Mouse (Mus musculus) left cerebral cortex, postnatal 36 days (tissue): ENCODE data around the gene Fkbp8. TPM values are rescaled to one million over a fixed set of nuclear protein-coding genes. Genes with fewer than 3 reads are reported as not detected.

Experiments
- DNase-seq, 2 experiments: peaks; one replicate each; pipeline ENCODE4 v3.0.0; 2021 to 2022; ENCODE audit warnings: low spot score in 2 of 2, mixed read lengths in 1 of 2
- intact Hi-C: fragments of 180-260 bp; cut with DNase I; formaldehyde crosslinking; loops from one replicate; pipeline ENCODE4 v1.15.1; 2025
- total RNA-seq, 2 experiments: library from RNA; stranded (reverse); gene quantifications; 2 replicates each; pipeline ENCODE4 v1.2.3; 2021

Gene Fkbp8
- total RNA-seq, 2 experiments from 2014 or later: 403 to 432 TPM

DNA sequence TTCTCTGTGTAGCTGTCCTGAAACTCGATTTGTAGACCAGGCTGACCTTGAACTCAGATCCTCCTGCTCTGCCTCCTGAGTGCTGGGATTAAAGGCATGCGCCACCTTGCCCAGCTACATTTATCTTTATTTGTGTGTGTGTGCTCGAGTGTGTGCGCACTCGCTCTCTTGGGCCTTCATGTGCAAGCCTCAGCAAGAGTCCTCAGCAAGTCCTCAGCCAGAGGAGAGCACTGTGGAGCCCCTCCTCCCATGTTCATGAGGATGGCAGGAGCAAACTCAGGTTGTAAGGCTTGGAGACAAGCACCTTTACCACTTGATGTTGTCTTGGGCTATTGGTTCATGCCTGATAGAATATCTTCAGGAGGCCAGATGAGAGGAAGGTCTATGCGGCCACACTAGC is 20.2 kb downstream of the Fkbp8 start:
- no peak for DNase-seq
- intact Hi-C loops: loop anchor here (5.0 kb wide), 1 partner anchor 35 kb away; no protein-coding TSS in a partner anchor

DNA sequence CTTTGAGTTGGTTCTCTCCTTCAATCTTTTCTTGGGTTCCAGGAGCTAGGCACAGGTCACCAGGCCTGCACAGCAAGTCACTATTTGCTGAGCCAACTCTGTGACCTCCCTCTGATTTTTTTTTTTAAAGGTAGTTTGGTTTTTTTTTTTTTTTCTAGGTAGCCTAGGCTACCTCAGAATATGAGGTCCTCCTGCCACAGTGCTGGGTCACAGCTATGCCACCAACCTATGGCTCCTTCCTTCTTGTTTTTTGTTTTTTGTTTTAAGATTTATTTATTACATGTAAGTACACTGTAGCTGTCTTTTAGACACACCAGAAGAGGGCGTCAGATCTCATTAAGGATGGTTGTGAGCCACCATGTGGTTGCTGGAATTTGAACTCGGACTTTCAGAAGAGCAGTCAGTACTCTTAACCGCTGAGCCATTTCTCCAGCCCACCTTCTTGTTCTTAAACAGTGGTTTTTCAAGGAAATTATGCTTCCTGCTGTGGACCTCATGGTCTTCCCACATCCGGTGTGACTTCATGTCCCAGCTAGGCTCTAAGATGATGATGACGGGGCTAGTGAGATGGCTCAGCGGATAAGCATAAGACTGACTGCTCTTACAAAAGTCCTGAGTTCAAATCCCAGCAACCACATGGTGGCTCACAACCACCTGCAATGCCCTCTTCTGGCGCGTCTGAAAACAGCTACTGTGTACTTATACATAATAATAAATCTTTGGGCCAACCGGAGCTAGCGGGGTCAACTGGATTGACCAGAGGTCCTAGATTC is 22.1 kb downstream of the Fkbp8 start:
- intact Hi-C loops: loop anchor here (5.0 kb wide), 1 partner anchor 33 kb away; no protein-coding TSS in a partner anchor
- no peak for DNase-seq

DNA sequence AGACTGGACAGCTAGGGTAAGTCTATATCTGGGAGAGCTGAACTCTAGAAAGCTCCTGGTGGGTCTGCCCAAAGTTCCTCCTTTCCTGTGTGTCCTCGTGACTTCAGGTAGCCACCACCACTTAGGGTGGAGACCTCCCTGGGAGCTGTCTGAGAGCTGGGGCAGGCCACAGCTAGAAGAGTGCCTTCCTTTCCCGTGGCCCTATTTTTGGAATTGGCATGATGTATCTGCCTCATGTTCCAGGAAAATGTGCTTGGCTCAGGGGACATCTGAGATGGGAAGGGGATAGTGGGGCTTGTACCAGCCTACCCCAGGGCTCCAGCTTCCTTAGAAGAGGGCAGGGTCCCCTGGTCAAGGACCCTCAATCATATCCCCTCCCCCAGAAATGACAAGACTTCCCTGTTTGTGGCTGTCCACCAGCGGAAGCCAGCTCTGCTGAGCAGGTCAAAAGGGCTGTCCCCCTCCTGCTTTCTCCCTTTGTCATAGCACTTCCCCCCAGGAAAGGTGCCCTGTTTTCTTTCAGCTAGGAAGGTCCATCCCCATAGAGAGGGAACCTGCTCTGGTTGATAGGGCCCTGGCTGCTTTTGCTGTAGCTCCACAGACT is 24.1 kb downstream of the Fkbp8 start:
- intact Hi-C loops: no loop called here
- no peak for DNase-seq

DNA sequence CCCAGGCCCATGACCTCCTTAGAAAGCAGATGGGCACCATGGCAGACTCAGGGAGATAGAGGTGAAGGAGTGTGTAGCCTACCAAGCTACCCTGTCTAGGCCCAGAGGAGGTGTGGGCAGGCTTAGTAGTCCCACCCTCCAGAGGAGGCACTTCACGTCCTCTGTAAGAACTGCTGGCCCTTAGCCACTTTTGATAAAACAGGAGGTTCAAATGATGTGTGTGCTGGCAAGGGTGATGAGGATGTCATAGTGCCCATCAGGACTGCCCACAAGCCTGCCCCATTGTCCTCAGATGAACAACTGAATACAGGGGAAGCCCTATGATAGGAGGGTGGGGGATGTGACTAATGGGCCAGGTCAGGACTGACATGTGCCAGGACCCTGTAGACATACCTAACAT is 25.3 kb downstream of the Fkbp8 start:
- intact Hi-C loops: no loop called here
- DNase-seq: no peak

DNA sequence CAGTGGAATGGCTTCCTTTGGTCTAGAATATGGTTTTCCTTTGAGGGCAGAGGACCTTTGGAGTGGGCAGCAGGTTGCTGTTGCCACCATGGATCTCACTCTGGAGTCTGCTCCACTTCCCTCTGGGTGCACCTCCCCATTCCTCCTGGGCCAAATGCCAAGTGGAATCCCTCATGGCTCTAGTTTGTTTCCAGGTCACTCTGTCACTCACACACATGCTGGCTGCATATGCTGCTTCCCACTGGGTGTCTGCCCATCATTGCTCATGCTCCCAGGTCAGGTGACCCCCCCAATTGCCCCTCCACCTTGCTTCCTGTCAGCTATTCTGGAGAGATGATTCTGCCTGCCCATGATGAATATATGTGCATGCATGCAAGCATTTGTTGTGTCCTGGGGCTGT is 26.2 kb downstream of the Fkbp8 start:
- intact Hi-C loops: no loop called here
- DNase-seq: peak in 1 of 2 experiments; percentile 26

DNA sequence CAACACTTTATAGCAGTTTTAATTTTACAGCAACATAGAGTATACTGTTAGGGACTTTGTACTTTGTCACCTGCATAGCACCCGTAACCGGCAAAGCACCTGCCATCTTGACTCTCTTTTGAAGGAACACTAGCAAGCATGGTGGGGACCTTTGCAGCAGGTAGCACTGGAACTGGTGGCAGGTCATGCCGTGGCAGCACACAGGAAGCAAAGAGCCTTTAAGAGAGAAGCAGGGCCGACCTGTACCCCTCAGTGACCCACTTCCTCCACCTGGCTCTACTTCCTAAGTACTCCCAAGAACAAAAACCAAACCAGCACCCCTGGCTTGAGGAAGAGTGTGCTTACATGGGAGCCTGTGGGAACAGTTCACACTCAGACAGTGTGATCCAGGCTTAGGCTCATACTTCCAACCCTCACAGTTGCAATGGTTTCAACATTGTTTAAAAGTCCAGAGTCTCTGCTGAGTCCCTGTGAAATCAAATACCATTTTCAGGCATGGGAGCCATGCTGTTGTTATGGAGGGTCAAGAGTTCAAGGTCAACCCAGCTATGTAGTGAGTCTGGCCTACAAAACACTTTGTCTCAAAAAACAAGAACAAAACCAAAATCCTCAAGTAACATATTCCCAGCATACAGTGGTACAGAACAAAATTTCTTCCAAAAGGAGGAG is 27.7 kb downstream of the Fkbp8 start:
- no peak for DNase-seq
- intact Hi-C loops: no loop called here

DNA sequence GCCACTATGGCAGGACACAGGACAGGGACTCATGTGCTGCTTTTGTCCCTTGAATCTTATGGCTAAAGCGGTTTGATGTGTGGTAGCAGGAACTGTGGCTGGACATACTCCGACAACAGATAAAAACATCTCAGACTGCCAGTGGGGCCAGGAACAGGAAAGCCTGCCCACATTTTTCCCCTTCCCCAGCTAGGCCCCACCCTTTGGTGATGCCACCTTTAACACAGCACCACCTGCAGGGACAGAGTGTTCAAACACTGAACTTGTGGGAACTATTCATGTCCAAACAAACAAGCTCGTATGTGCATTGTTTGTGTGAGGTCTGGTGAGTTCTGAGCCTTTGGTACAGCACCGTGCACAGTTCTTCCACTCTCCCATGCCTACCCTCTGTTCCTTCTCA is 30.8 kb downstream of the Fkbp8 start:
- intact Hi-C loops: no loop called here
- no peak for DNase-seq

DNA sequence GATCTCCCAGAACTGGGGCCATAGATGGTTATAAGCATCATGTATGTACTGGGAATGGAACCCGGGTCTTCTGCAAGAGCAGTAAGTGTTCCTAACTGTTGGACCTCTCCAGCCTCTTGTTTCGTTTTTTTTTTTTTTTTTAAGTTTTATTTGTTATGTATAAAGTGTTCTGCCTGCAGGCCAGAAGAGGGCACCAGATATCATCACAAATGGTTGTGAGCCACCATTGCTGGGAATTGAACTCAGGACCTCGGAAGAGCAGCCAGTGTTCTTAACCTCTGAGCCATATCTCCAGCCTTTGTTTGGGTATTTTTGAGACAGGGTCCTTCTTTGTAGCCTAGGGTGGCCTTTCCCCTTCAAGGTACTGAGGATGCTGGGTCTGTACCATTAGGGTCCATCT is 31.5 kb downstream of the Fkbp8 start:
- DNase-seq: no peak
- intact Hi-C loops: no loop called here

DNA sequence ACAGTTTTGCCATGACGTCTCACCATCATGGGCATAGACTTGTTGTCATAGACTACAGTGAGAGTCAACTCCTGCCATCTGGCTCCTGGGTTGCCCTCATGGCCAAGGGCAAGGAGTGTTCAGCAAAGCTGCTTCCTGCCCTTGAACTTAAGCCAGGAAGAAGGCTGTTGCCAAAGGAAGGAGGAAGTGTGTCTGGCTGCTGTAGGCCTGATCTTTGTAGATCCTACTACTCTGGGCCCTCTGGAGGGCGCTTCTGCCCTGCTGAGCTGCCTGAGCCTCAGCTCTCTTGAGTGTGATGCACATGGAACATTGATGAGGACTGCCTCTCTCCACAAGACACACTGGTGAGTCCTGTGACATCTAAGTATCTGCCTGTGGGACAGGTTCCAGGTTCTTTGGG is 32.6 kb downstream of the Fkbp8 start:
- DNase-seq: peak in 1 of 2 experiments; percentile 25
- intact Hi-C loops: no loop called here

DNA sequence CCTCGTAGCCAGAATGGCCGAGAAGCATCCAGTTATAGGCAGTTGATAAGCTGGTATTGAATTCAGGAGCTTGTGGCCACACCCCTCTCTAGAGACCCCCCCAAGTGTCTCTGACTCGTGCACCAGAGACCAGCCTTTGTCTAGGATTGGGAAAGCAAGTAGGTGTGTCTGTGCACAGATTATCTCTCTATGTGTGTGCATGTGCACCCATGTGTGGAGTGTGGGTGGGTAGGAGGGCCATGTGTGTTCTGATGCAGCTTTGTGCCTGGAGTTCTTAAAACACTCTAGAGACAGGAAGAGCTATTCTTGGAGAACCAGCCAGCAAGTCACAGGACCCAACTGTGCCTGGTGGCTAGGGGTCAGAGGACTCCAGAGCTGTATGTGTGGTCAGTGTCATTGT is 33.0 kb downstream of the Fkbp8 start:
- DNase-seq: no peak
- intact Hi-C loops: no loop called here

DNA sequence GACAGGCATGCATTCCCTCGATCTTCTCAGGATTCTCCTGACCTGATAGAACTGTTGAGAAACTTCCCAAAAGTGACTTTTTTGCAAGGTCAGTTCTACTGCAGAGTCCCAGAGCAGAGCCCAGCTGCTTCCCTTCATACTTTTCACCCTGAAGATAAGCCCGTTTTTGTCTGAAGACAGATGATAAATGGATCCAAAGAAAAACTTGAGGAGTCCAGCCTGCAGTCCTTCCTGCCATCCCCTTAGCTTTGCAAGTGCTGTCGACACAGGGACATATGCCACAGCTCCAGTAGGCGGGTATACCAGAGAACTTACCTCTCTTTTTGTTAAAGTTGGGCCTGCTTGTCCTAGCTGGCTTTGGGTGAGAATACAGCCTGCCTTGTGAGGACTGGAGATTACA is 33.8 kb downstream of the Fkbp8 start:
- intact Hi-C loops: no loop called here
- no peak for DNase-seq

DNA sequence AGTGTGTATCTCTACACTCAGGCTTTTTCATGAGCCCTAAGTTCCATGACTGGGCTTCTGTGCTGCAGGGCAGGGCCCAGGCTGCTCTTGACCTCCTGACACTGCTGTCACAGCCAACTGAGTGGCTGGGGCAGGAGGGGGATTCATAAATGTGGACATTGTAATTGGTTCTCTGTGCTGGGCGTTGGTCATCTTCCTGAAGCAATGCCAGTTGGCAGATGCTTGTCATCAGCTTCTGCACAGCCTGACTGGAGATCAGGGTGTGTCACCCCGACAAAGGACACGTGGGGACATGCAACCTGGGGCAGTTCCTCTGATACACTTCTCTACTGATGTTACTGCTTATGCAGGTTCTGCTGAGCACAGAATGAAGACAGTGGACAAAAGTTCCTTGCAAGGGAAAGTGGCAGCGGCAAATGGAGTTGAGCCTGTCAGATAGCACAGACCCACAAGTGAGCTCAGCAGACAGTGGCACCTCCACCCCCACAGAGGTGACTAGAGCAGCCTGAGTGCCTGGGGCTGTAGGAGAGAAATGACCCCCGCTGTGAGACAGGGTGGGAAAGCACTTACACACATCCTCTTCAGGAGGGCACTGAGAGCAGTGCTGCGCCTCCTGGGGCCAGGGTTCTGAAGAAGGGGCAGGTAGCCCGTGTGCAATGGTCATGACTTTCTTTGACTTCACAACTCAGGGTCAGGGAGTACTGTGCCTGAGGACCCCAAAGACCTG is 34.4 kb downstream of the Fkbp8 start:
- intact Hi-C loops: no loop called here

DNA sequence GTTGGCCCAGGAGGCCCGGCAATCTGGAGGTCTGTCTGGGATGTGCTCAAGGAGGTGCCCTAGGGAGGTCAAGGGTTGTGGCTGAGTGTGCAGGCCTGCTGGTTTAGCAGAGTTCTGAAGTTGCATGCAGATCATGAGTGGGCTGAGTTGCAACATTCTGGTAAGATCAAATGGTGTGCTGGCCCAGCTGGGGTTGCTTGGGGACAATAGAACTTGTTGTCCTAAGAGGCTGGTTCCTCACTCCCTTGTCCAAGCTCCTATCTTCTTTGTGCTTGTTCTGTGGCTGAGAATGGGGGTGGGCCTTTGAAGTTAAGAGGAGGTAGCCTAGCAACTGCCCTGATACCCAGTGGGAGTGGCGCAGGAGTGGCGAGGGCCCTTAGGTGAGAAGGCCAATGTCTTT is 35.3 kb downstream of the Fkbp8 start:
- intact Hi-C loops: no loop called here
- no peak for DNase-seq

More for the DNA sequence above, 34.4 kb downstream of the Fkbp8 start:
- DNase-seq: no peak

DNA sequence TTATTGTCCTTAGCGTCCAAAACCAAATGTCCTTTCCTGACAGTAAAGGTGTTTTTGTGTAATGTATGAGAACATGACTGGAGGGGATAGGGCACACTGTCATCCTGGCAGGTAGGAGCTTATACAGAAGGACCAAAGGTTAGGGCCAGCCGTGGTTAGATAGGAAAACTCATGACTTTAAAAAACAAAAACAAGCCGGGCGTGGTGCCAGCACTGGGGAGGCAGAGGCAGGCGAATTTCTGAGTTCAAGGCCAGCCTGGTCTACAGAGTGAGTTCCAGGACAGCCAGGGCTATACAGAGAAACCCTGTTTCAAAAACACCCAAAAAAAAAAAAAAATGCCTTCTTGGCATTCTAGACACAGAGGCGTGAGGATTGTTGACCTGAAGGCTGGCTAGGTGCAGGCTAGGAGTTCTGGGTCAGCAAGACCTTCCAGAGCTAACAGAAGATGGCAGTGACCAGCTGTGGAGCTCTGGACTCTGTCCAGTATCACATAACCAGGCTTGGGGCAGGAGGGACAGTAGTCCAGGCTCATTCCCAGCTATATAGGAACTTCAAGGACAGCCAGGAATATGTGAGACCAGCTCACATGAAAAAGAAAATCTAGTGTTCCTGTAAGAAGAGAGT is 36.4 kb downstream of the Fkbp8 start:
- intact Hi-C loops: no loop called here

DNA sequence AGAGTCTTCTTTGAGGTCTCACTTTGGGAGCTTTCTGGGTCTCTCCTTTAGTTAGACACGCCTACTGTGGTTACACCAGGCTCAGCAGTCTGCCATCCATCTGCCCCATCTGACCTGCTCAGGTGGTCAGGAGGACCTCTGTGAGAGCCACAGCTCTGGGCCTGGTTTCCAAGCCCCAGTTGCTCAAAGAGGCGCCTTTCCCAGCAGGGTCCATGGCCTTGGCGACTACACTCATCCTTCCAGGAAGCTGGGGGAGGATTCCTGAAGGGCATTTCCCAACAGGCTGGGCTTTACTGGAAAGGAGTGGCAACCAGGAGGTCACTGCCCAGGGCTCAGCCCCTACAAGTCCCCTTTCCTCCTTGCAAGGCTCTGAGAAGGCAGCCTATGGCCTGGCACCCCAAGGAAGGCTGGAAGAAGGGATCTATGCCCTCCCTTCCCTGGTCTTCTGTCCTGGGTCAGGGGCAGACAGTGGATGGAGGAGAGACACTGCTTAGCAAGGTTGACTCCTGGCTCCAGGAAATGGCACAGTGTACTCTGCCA is 37.2 kb downstream of the Fkbp8 start:
- intact Hi-C loops: no loop called here

More for the DNA sequence above, 36.4 kb downstream of the Fkbp8 start:
- DNase-seq: no peak

DNA sequence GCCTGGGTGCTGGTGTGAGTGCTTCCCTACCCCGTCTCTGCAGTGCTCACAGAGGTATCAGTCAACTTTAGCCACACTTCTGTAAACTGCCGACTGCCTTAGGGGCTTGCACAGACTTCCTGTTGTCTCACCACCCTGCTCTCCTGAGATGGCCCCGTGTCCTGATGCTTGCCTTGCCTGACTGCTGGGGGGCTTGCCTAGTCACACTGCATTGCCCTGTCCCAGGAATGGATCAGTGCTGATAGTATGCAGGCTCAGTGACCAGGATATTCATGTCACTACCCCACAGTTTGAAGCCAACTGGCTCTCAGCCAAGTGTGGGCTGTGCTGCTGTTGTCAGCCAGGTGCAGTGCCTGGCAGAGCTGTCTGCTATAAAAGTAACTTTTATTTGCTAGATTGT is 38.0 kb downstream of the Fkbp8 start:
- intact Hi-C loops: no loop called here
- no peak for DNase-seq

More for the DNA sequence above, 37.2 kb downstream of the Fkbp8 start:
- no peak for DNase-seq

DNA sequence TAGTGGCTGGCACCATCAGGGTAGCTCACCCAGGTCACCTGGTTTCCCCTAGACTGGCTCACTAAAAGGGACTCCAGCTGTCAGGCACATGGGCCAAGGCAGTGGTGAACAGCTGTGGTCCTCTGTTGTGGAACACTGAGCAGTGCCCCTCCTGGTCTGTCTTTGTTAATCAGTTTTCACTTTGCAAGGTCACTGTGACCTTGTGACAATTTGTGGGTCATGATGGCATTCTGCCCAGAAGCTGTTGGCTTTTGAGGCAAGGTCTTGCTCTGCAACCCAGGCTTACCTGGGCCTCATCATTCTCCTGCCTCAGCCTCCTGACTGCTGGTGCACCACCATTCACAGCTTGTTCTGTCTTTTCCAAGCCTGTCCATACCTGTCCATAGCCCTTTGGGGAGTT is 42.8 kb downstream of the Fkbp8 start:
- intact Hi-C loops: loop anchor here (5.0 kb wide), 1 partner anchor 827 kb away; the partner anchor contains the start of genes Babam1 and Ushbp1
- no peak for DNase-seq

DNA sequence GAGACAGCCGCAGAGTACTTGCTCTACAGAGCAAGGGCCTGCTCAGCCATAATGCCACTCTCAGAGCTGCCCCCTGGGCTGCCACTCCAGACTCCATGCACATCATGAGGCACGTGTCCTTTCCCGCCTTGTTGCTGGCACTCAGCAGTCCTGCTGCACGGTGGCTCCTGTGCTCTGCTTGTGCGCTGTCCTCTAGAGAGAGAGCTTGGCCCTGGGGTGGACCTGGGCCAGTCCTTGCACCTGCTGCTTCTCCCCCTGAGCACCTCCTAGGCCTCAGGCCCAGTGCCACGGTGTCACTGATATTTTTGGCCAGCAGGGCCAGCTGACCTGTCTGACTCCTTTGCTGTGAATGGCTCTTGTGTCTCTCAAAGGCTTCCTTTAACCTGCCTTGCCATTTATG is 43.5 kb downstream of the Fkbp8 start:
- intact Hi-C loops: loop anchor here (5.0 kb wide), 1 partner anchor 826 kb away; the partner anchor contains the start of genes Babam1 and Ushbp1
- no peak for DNase-seq

DNA sequence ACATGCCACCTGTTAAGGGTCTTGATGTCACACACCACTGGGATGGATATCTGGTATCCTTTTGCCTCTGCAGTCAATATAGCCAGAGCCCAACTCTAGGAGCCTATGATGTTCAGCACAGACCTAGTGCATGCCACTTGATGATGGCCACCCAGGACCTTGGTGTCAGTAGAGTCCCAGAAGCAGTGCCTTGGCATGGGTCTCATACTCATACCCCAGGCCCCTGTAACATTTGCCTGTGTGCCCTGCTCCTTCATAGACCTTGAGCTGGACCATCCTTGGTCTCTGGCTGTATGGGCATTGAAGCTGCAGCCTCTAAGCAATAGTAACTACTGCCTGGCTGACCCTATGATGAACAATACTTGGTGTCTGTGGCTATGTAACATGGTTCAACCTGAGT is 46.8 kb downstream of the Fkbp8 start:
- DNase-seq: no peak
- intact Hi-C loops: loop anchor here (5.0 kb wide), 1 partner anchor 823 kb away; the partner anchor contains the start of genes Babam1 and Ushbp1
